Mouse (Mus musculus) liver, adult 2 months (tissue): ENCODE measurements at regions not wholly inside any gene's neighbourhood (a gene's known extent, or its start where the extent isn't known, plus 50 kb on each side); places are given as distances from the start of the nearest gene placed in this dataset.

Experiments
- DNase-seq: peaks from one replicate; pipeline ENCODE4 v3.0.0-alpha.2; 2011; ENCODE audit warnings: low read depth, low spot score; ENCODE audit errors: extremely low read depth
- H3K27ac ChIP-seq: fragments of 200-500 bp; replicated peaks from 2 replicates; pipeline ENCODE4 v1.5.1; 2012; ENCODE audit warnings: low read depth, mild to moderate bottlenecking, control low read depth, inconsistent platforms, low read length; ENCODE audit not compliant: insufficient read depth
- H3K27me3 ChIP-seq: fragments of 200-500 bp; 2 replicates; pipeline ENCODE4 v1.6.1; 2012; ENCODE audit warnings: mild to moderate bottlenecking, moderate library complexity, low read length, inconsistent platforms; ENCODE audit not compliant: control insufficient read depth, insufficient read depth
- H3K36me3 ChIP-seq: fragments of 200-500 bp; 2 replicates; pipeline ENCODE4 v1.6.1; 2012; ENCODE audit warnings: low read length, inconsistent platforms; ENCODE audit not compliant: control insufficient read depth, insufficient read depth
- H3K4me1 ChIP-seq: fragments of 200-500 bp; 2 replicates; pipeline ENCODE4 v1.6.1; 2011; ENCODE audit warnings: low read length; ENCODE audit not compliant: control insufficient read depth, insufficient read depth
- H3K4me3 ChIP-seq: fragments of 200-500 bp; 2 replicates; pipeline ENCODE4 v1.5.1; 2011; ENCODE audit warnings: low read depth, mild to moderate bottlenecking, control low read depth, low read length, moderate library complexity; ENCODE audit not compliant: insufficient read depth
- H3K79me2 ChIP-seq: fragments of 200-500 bp; 2 replicates; pipeline ENCODE4 v1.6.1; 2012; ENCODE audit warnings: inconsistent platforms, mild to moderate bottlenecking, low read length, moderate library complexity; ENCODE audit not compliant: control insufficient read depth, insufficient read depth
- H3K9ac ChIP-seq: fragments of 200-500 bp; 2 replicates; pipeline ENCODE4 v1.6.1; 2012; ENCODE audit warnings: low read depth, mild to moderate bottlenecking, control low read depth, inconsistent platforms, low read length
- CTCF ChIP-seq: fragments of 200-500 bp; IDR thresholded peaks from 2 replicates; pipeline ENCODE4 v1.5.1; 2011; ENCODE audit warnings: low read depth, low read length, control low read depth
- POLR2A ChIP-seq: fragments of 200-500 bp; IDR thresholded peaks from 2 replicates; pipeline ENCODE4 v1.6.1; 2011; ENCODE audit warnings: low read length, control low read depth; ENCODE audit not compliant: insufficient read depth; ENCODE audit errors: extremely low read depth
- WGBS: fragments of 180-500 bp; shearing (Covaris S2); methylation state at CpG from one replicate; pipeline ENCODE4 v1.1.7; 2018; 5-methylcytosine and 5-hydroxymethylcytosine counted together

GRCm38 (mm10) chr1:186808192-186808960 lies 59.2 kb upstream of the Rrp15 start:
- DNase-seq = no peak
- H3K4me1 ChIP-seq = no peaks in the 10 kb centered on the region; the same call in 1 of the 2 replicates
- H3K79me2 ChIP-seq = no peaks in the 10 kb centered on the region
- no peaks in the 10 kb centered on the region for H3K36me3 ChIP-seq
- no peak overlapping the region for H3K27ac ChIP-seq
- 72% methylated on average over 19 of the region's 19 CpGs for WGBS
- H3K9ac ChIP-seq = no peak overlapping the region
- TF ChIP-seq POLR2A = no peak
- no peak for TF ChIP-seq CTCF
- H3K27me3 ChIP-seq = no peaks in the 10 kb centered on the region; the same call in 1 of the 2 replicates
- no peak overlapping the region for H3K4me3 ChIP-seq

GRCm38 (mm10) chr1:186804451-186804850 lies 55.3 kb upstream of the Rrp15 start:
- no peaks in the 10 kb centered on the region for H3K79me2 ChIP-seq
- no peaks in the 10 kb centered on the region; the same call in 1 of the 2 replicates for H3K4me1 ChIP-seq
- no peak overlapping the region for H3K4me3 ChIP-seq
- peak; percentile 98 for DNase-seq
- no peak overlapping the region for H3K27ac ChIP-seq
- H3K27me3 ChIP-seq = no peaks in the 10 kb centered on the region; the same call in 1 of the 2 replicates
- no peak overlapping the region for H3K9ac ChIP-seq
- WGBS = 29% methylated on average over 5 of the region's 5 CpGs
- H3K36me3 ChIP-seq = no peaks in the 10 kb centered on the region
- TF ChIP-seq CTCF = no peak
- TF ChIP-seq POLR2A = no peak
